Mouse (Mus musculus): ENCODE results near the gene Cyb561.

The Cyb561 gene

DNA sequence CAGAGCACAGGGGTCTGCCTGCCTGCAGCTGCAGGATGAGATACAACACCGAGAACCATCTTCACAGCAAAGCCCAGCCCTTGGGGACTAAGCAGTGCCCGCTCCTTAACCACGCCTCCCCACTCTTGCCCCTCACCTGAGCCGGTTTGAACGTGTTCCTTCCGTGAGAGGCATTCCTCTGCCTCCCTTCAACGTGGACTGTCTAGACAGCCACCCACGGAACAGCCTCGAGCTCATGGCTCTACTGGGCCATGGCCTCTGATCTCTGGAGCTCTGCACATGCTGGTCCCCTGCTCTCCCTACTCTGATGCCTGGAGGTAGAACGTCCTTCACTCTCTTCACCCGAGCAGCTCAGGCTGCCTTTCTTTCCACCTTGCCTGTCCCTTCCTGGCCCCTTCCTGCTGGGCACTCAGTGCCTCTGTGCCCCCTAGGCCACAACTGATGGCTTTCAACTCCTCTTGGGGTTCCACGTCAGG is at the start of gene Cyb561:
TSS of gene Cyb561 (minus strand) at position 426 of the 476 bp plus-strand sequence.
- DNase-seq = no peak

DNA sequence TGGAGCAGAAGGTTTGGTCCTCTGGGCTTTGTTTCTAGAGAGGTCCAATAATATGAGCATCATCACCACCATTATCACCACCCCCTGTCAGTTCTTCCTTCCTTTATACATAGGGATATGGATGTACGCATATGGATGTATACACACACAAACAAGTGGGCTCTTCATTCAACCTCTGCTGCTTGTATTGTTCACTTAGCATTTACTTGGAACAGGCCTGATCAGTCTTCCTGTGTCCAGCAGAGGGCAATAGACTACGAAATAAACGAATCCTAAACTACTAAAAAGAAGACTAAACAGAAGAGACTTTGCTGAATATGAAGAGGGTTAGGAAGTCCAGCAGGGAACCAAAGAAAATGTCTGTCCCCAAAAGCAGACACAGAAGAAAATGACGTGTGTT is 48.6 kb upstream of the Cyb561 start:
- DNase-seq = no peak

DNA sequence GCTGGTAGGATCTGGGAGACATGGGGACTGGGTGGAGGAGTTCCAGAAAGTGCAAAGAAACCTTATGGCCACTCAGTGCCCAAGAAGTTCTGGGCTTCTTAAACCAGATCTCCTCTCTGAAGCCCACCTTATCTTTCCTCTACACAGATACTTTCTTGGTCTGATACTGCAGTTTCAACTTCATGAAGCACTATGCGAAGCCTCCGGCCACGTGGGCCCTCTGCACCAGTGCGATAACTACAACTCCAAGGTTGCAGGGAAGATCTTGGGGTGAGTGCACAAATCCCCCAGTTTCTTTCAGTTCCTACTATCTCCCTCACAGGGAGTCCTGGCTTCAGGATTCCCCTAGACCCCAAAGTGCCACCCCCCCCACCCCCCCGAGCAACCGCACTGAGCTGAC is 46.9 kb upstream of the Cyb561 start:
- no peak for DNase-seq

DNA sequence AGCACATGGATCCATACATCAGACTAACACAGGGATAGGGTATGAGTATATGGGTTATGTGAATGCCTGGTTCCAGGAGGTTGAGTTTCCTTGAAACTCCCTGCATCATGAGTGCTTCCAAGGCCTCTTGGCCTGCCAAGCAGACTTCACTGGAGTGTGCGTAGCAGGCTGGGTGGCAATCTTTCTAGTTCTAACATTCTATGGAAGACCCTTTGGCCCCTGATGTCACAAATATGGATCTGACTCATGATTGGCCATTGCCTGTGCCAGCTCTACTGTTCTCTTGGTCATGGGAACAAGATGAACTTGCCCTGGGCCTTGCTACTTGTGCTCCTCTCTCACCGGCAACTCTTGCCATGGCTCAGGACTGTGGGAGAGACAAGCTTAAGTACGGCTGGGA is 41.2 kb upstream of the Cyb561 start, which contains the start of gene Ace3:
TSS of gene Ace3 (plus strand) at position 301 of the 400 bp plus-strand sequence.
- no peak for DNase-seq

DNA sequence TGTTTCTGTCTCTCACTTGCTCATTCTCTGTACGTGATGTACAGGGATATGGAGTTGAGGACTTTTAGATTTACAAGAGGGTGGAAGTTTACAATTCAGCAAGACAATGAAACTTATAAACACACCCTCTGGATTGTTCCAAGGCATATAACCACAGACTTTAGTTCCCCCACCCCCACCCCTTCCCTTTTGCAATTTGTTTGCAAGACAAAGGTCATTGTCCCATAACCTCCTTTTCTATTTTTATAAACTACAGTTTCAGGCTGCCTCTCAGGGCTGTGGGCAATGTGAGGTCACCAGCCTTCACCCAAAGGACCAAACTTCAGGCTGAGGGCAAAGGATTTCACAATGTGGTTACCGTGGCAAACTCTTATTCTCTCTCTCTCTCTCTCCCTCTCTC is 37.1 kb upstream of the Cyb561 start:
- no peak for DNase-seq

DNA sequence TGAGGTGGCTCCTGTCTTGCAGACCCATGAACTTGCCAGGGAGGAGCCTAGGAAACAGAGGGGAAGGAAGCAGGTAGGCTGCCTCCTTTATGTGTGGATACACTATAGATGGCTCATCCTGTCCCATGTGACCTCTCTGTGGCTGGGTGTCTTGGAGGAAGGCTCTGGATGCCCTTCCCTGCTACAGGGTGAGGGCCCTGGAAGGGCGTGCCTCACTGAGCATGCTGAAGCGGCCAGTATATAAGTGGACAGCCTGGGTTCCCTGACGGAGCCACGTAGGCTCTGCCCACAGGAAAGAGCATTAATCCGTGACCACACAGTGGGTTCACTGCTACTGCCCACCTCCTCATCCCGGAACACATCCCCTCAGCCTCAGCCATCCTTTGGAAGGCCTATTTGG is 36.3 kb upstream of the Cyb561 start:
- DNase-seq = peak; percentile 51

DNA sequence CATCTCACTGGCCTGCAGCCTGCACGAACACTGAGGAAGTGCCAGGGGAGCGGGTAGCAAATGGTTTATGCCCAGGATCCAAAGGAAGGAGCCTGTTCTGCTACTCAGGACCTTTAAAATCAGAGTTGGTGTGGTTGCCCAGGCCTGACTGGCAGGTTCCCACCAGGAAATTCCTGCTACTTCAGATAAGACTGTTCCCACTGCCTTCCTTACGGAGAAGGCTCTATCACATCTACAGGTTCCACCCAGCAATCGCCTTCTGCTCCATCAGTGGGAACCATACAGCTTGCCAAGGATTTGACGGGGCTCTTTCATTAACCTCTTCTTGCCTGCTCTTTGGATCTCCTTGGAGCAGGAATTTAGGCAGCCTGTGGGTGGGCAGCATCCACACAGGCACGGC is 34.3 kb upstream of the Cyb561 start:
- DNase-seq = peak; percentile 75

DNA sequence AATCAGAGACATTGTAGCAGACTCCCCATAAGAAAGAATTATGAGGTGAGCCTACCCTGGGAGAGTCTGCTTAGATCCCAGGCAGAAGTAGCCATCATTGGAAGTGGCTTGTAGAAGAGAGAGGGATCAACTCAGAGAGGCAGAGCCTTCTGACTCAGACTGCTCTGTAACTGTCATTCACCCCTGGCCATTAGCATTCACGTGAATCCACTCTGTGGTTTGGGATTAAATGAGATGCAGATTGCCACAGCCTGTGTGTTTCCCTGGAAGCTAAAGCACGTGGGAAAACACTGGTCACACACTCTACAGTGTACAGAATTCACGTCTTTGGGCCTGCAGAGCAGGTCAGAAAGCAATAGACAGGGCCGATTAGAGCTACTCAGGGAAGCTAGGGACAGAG is 31.3 kb upstream of the Cyb561 start:
- DNase-seq = no peak

DNA sequence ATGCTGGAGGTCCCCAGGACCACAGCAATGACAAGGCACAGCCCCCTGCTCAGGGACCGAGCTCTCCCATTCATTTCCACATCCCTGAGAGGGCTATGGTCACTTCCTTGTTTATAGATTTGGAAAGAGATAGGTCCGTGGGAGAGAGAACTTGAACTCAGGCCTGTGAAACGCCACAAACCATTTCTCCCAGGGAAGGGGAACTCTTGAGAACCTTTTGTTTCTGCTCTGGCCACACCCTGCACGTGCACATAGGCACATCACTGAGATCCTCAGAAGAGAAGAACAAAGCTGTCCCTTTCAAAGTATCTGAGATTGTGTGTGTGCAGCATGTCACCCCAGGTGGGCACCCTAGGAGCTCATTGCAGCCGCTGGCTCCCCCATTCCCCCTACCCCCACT is 25.5 kb upstream of the Cyb561 start:
- peak; percentile 50 for DNase-seq

DNA sequence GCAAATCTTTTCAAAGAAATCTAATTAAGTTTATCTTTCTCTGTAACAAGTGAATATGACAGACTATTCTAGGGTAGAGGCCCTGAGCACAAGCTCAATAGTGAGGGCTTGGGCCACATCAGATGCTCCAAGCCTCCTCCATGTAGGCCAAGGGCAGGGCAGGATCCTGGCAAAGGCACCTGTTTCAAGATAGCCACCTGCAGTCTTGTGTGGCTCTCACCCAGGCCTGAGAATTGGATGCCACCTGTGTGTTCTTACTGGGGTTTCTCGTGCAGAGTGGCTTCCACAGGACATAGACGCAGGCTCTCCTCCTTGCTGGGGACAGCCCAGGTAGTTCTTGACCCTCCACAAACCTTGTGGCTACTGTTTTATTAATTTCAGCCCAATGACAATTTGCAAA is 25.1 kb upstream of the Cyb561 start:
- DNase-seq = no peak

DNA sequence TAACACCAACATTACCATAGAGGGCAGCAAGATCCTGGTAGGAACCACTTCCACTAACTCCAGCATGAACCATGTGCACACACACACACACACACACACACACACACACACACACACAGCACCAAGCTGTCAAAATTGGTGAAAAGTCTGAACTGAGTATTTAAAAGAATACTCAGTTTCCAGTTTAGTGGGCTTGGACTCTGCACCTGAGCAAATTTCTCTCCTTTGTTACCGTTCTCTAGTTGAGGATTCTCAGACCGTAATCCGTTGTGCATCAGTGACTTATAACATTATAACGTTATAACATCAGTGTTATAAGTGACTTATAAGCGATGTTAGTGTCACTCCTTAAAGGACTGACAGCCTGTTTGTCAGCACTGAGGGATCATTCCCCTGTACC is 22.5 kb upstream of the Cyb561 start:
- DNase-seq = no peak

DNA sequence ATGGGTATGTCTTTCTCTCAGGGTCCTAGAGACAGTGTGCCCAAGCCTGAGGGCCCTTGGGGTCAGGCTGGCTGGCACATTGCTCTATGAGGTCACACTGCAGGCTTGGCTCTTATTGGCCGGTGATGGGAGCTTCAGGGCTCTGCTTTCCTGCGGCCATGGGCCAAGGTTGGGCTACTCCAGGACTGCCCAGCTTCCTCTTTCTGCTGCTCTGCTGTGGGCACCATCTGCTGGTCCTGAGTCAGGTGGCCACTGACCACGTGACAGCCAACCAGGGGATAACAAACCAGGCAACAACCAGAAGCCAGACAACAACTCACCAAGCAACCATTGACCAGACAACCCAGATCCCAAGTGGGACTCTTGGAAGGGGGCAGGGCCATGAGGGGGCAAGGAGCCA is 21.9 kb upstream of the Cyb561 start:
- no peak for DNase-seq

DNA sequence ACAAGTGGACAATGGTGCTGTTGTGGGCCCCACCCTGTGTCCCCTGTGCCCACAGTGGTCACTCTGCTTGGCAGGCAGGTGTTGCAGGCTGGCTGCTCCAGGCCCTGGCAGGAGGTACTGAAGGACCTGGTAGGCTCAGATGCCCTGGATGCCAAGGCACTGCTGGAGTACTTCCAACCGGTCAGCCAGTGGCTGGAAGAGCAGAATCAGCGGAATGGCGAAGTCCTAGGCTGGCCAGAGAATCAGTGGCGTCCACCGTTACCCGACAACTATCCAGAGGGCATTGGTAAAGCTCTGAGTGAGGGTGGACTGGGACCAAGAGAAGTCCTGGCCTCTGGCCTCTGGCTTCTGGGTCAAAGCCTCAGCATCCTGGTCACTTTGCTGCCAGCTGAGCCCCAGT is 21.5 kb upstream of the Cyb561 start:
- no peak for DNase-seq

DNA sequence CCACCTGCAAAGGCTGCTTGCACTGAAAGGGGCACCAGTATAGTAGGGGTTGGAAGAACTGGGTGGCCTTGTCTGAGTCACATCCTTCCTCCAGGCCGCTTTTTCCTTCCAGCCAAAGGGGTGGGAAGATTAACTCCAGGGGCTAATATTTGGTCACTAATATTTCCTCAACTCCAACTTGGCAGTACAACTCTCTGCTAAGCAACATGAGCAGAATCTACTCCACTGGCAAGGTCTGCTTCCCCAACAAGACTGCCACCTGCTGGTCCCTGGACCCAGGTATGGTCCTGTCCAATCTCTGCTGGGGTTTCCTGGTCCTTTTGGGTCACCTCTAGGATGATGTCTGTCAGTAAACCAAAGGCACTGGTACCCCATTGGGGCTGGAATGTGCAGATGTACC is 16.4 kb upstream of the Cyb561 start:
- DNase-seq = peak; percentile 82

DNA sequence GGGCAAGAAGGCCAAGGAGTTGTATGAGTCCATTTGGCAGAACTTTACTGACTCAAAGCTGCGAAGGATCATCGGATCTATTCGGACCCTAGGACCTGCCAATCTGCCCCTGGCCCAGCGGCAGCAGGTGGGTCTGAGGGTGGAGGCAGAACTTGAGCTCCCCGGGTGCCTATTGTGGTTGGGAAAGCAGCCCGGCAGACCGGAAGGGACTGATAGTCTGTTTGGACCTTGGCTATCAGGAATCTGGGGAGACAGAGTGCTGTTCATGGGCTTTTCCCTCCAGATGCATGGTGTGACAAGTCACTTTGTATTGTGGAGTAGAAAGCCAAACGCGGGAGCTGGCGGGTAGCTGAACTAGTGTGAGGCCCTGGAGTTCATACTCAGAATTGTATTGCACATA is 15.8 kb upstream of the Cyb561 start:
- DNase-seq = no peak

DNA sequence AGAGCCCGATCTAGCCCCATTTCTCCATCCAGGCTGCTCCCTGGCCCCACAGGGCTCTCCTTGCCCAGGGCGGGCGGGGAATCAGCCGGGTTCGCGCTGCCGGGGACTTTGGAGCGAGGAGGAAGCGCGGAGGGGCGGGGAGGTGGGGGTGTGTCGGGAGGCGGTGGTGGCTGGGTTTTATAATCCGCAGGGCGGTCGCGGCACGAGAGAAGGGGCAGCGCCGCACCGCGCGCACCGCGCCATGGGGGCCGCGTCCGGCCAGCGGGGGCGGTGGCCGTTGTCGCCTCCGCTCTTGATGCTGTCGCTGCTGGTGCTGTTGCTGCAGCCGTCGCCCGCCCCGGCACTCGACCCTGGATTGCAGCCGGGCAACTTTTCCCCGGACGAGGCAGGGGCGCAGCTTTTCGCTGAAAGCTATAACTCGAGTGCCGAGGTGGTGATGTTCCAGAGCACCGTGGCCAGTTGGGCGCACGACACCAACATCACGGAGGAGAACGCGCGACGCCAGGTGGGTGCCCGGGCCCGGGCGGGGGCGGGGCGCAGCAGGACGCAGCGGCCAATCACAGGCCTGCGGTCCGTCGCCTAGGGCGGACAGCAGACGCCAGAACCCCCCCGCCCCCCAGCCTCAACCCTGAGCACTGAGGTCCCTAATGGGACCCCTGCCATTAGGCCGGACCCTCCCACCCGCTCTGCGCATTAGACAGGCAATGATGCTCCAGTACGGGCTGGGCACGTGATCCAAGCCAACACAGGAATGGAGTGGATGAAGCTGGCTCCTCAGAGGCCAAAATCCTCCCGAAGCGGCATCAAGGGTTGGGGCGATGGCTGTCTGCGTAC is 14.8 kb upstream of the Cyb561 start, which contains the start of gene Ace:
TSS of gene Ace (plus strand) at position 205 of the 834 bp plus-strand sequence.
- DNase-seq = peak; percentile 69

DNA sequence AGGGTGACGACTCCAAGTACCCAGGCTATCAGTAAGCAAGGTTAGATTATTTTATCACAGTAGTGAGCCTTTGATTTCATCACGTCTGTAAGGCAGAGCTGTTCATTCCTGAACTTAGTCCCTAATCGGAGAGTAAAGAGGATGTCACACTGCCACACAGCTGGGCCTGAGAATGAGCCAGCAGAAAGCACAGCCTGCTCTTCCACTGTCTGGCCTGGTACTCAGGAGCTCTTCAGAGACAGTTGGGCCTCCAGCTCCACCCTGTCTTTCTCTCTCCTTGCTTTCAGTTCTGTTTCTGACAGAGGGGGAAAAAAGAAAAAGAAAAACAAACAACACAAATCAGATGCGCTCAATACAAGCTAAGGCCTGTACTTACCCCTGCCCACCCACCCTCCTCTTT is 13.2 kb upstream of the Cyb561 start:
- DNase-seq = no peak

DNA sequence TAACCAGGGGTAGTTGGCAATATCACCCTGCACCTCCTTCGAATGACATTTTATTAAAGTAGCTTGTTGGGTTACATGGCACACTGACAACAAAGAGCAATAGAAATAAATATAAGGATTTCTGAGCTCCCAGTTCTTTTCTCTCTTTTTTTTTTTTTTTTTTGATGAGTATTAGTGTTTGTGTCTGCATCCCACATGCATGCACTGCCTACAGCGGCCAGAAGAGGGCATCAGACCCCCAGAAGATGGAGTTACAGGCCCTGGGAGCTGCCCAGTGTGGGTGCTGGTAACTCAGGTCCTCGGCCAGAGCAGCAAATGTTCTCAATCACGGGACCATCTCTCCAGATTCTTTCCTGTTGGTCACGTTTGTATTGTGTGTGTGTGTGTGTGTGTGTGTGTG is 11.6 kb upstream of the Cyb561 start:
- no peak for DNase-seq

DNA sequence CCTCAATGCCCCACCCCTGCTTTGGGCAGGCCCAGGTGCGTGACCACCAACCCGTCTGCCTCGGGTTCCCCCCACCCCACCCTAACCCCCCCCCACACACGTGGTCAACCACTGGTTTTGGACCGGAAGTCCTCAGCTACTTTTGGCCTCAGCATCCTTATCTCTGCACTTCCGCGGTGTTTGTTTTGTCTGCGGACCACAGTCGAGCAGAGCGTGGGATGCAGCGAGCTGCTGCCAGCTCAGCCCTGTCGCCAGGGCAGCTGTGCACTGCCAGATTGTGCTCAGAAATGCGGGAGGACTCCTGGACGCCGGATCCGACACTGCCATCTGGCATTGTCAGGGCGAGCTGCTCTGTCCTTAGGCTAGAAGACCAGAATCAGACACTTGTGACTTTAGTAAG is 6.2 kb upstream of the Cyb561 start:
- DNase-seq = peak; percentile 58

DNA sequence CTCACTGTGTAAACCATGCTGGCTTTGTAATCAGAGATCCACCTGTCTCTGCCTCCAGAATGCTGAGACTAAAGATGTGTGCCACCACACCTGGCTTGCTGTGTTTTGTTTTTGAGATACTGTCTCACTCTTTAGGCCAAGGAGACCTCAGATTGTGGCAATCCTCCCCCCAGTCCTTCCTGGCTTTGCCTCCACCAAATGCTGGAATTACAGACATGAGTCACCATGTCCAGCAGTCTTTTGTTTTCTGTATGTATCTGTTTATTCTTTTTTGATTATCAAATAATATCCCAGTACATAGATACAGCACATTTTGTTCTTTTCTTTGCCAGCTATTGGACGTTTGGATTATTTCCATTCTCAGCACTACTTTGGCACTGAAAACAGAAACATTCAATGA is 5.4 kb upstream of the Cyb561 start:
- DNase-seq = no peak

DNA sequence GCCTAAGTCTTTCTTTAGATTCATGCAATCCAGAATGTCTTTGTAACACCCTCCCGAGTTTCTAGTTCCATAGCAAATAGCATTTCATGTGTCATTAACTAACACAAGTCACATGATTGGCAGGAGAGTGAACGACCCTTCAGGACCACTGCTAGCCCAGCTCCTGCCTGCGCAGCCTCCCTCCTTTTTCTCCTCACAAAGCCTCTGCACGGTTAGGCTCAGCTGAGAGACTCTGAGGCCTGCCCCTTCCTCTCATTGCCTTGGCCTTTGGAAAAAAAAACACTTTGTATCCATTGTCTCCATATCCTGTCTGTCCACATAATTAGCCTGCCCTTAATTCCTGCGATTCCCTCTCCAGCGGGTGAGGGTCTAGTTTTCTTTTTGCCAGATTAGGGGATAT is 4.4 kb upstream of the Cyb561 start:
- DNase-seq = no peak

DNA sequence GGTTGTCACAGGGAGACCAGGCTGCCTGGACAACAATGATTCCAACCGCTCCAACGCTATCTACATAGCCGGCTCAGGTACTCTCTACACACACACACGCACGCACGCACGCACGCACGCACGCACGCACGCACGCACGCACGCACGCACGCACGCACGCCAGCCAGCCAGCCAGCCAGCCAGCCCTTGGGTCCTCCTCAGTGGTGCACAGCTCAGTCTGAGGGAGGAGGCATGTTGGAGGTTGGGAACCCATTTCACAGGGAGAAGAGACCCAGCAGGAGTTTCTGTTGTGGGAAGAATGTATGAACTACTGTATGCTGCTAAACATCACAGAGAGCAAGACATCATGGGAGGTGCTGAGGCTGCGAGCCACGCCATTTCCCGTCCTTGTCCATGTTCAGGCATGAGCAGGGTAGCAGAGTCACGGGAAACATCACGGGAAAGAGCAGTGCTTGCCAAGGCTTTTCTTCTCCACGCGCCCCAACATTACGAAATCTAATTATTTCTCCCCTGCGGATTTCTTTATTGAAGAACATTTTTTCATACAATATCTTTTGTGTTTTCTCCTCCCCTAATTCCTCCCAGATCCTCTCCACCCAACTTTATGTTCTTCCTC is 2.8 kb upstream of the Cyb561 start:
- DNase-seq = no peak

DNA sequence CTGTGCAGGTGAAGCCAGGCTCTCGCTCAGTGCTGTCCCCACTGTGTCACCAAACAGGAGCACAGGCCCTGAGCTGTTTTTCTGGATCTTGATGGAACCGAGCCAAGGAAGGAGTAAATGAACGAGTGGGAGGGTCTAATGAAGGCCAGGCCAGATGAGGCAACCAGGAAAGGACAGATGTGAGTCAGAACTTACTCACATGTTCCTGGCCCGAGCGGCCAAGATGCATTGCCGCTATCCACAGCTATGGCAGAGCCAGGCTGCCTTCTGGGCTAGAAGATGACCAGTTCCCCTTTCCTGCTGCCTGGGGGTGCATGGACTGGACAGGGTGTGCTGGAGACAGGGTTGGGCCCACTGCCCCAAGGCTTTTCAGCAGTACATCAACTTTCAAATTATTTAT is 266 bp upstream of the Cyb561 start:
- DNase-seq = peak; percentile 39

DNA sequence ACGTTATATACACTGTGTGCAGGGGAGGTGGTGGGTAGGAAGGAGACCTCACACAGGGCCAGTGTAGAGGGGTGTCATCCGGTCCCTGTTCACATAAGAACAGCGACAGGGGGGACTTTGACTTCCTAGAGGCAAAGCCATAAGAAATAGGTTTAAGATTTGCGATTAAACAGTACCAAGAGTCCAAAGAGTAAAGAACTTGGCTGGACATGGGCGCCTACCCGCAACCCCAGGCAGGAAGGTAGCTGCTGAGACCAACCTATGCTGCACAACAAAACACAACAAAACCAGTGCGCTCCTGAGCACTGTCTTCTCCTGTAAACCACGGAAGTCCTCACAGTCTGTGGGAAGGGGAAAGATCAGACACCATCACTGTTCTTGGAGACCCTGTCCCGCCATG is 1.0 kb downstream of the Cyb561 start:
- no peak for DNase-seq

Data from lung, postnatal 14 days (tissue).